Mouse (Mus musculus) hindlimb bud, embryonic 11.5 days (tissue): ENCODE data around the gene Sipa1l1.

Source experiments
- DNase-seq: peaks from one replicate; pipeline ENCODE4 v3.0.0-alpha.2; 2012; ENCODE audit warnings: low read depth, low spot score; ENCODE audit errors: extremely low spot score

Sipa1l1 gene

DNA sequence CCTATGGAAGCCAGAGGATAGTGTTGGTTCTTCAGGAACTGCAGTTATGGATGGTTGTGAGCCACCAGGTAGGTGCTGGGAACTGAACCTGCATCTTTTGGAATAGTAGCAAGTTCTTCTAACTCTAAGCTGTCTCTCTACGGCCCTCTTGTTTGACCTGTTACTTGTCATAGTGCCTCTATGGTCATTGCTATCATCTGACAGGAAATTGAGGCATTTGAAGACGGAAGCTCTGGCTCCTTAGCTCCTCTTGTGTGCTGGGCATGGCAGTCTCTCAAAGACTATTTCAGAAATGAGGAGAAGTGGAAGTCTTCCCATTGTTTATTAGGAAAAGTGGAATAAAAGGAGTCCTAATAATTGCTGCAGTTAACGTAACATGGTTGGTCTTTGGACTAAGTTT lies 38.9 kb downstream of the Sipa1l1 start:
- no peak for DNase-seq

DNA sequence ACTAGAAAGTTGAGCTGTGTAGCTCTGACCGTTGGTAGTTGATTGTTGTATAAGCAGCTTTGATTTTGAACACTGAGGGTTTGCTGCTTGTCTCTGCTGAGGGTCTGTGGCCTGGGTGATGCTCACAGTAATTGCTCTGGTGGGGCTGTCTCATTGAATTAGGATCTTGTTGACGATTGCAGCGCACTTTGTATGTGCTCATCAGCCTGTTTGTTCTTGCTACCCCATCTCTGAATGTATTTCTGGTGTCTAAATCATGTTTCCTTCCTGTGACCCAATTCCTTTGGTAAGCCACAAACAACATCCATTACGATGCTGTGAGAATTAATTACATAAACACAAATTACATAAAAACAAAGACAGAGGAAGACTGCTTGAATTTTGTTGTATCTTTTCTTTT lies 39.5 kb downstream of the Sipa1l1 start:
- DNase-seq, result no peak

DNA sequence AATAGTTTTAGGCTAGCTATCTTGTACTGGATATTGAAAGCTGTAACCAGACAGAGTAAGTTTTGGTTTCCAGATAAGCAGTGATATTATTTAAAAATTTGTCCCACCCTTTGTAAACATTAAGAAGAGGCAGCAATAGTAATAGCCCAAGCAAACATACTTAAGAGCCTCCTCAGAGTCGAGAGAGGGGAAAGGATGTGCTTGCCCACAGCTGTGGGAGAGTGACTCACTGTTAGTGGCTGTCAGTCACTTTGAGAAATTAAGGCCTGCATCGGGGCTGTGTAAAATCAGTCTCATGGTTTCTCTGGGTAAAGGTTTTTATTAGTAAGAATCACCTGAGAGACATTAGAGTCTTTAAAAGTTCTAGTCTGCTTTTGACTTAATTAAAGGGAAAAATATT lies 40.6 kb downstream of the Sipa1l1 start:
- no peak for DNase-seq

DNA sequence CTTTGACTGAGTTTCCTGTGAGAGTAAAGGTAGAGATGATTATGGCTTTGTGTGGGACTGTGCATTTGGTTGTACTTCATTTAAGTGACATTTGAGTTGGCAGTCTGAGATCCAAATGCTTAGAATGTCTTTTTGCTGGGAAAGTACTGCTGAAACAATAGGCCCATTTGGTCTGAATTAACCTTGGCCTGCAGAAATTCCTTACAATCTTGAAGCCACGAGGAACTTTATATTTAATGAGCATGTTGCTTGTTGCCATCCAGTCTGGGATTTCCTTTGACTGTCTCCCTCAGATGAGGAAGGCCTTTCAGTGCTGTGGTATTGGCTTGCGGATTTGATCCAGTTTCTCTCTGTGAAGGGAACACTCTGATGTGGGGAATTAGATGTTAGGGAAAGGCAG lies 43.9 kb downstream of the Sipa1l1 start:
- DNase-seq, result no peak

GRCm38 (mm10) chr12:82214916-82215315 lies 45.8 kb downstream of the Sipa1l1 start:
- no peak for DNase-seq

DNA sequence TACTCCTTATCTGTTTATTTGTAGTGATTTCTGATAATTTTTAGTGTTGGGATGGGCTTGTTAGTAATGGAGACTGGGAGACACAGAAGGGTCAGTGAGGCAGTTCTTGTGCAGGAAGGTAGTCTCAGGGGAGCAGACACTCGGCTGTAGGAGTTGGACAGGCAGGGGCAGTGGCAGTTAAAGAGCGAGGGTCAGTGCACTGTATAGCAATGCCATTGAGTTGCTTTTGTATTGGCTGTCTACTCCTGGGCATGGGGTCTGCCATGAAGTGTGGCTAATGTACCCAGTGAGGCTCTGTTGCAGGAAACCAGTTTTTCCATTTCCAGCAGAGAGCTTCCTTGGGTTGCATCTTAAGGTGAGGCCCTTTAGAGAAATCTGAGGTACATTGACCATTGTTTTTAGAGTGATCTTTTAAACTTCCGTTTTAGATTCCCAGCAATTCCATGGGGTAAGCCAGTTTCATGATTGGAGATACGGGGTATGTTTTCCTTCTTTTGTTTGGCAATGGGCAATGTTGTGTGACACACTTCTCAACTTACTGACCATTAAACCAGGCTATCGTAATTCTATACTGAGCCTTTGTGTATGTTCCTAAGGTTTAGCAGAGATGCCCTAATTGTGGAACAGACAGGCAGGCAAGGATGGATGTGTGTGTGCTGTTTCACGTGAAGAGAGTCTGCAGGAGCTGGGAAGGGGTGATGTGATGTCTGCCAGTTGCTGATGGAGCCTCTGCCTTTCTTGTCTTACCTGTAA lies 47.9 kb downstream of the Sipa1l1 start:
- no peak for DNase-seq

- no peak for DNase-seq
Observed at GRCm38 (mm10) chr12:82218201-82218600, 49.1 kb downstream of the Sipa1l1 start.

DNA sequence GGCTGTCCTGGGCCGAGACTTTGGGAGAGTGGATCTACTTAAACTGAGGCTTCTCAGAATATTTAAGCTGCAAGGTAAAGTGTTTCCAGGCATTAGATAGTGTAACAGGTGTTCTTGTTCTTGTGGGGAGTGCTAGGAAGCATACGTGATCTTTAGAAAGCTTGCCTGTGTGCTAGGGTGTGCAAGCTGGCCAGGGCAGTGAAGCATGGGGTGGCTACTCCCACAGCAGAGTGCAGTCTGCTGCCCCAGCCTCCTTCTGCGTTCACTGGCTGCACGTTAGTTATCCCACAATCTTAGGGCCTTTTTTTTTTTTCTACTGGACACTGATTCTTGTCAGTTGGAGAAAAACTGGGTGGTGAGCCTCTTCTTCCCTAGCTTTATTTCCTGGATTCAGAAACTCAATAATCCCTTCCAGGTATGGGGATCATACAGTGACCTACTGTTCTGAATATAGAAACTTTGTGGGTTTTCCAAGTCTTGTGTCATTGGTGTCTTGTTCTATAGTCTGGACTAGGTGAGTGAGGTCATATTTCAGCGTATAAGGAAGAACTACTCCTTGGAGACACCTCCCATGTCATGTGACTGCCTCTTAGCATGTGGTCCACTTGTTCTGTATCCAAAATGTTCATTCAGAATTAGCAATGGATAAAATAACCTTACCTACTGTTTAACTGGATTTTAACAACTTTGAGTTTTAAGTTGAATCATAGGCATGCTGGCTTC lies 51.4 kb downstream of the Sipa1l1 start:
- DNase-seq, result no peak

DNA sequence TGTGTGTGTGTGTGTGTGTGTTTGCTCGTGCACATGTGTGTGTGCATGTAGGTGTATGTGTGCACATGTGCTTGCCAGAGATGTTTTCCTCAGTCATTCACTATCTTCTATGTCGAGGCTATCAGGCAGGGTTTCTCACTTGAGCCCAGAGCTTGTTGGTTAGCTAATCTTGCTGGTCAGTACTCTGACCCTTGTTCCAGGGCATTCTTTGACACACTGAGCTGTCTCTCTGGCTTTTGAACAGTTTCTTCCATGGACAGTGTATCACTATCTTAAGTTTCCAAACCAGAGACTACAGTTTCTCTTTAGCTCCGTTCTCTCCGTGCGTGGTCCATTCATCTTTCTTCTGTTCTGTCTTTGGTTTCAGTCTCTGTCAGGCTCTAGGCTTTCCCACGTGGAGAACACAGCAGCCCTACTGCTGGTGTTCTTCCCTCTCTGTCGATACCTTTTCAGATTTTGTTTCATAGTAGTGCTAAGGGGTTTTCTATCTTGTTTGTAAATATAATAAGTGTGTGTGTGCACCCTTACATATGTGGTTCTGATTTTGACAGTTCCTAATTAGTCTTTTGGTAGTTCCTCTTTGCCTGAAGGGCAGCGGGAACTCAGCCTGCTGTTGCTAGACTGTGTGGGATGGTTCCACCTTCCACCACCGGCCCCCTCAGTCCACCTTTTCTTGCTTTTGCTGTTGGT lies 54.2 kb downstream of the Sipa1l1 start:
- no peak for DNase-seq

- no peak for DNase-seq
Observed at GRCm38 (mm10) chr12:82224848-82225247, 55.7 kb downstream of the Sipa1l1 start.

GRCm38 (mm10) chr12:82225278-82225677 lies 56.2 kb downstream of the Sipa1l1 start:
- no peak for DNase-seq

- DNase-seq, result no peak
Observed at GRCm38 (mm10) chr12:82225751-82226228, 56.7 kb downstream of the Sipa1l1 start.

DNA sequence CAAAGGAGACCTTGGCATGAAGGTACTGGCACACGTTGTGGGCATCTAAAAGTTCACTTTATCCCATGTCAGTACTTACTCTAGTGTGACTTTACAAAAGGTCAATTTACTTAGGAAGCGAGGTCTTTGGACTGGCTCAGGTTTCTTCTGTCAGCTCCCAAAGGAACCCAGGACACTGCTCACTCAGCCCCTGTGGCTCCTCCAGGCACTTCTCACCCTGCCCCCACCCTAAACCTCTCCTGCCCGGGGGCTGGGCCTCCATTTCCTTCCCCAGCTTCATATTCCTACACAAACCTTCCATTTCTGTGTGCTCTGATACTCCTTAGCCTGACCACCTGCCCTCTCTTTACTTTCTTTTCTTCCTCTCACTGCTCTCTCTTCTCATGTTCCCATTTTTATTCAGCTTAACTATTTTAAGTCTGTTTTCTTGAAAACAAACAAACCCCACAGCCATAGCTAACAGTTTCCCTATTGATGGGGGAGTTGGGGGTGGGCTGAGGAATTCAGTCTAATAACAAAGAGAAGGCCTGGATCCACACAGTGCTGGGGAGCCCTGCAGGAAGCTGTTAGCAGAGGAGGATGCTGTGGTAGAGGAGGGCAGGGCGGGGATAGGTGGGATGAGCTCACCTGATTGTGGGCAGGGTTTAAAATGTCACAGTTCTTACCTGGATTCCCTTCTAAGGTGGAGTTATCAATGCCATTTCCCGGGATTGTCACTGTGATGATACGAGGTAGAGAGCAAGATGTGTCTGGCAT lies 57.4 kb downstream of the Sipa1l1 start:
- no peak for DNase-seq

DNA sequence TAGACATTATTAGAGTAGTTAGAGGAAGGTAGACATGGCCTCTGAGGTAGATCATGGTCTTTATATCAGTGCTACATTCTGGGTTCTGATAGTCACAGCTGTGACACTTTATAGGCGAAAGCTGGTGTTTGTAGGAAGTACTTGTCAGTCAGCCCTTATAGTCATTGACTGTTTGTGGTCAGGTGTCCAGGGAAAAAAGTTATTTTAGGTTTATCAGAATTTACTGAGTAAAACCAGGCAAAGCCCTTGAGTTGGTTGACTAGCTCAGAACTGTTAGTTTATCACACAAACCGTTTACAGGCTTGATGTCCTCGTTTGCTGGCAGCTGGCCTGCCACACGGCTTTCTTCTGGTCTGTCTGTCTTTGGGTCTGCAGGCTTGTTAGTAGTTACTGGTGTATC lies 61.0 kb downstream of the Sipa1l1 start:
- DNase-seq, result no peak

DNA sequence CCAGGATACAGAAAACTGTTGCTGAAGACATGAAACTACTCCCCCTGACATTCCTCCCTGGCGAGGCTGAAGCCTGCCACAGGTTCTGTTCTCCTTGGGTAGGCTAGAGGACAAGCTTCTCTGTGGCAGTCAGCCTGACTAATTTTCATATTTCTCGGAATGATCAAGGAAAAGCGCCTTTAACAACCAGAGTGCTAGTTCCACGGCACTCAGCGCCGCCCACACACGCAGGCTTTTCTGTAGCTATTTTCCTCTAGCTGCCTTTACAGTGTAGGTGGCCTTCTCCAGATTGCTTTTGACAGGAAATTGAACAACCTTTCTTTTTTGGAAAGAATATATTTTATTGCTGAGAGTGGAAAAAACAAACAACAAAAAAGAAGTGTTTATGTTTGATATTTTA lies 62.1 kb downstream of the Sipa1l1 start:
- no peak for DNase-seq

DNA sequence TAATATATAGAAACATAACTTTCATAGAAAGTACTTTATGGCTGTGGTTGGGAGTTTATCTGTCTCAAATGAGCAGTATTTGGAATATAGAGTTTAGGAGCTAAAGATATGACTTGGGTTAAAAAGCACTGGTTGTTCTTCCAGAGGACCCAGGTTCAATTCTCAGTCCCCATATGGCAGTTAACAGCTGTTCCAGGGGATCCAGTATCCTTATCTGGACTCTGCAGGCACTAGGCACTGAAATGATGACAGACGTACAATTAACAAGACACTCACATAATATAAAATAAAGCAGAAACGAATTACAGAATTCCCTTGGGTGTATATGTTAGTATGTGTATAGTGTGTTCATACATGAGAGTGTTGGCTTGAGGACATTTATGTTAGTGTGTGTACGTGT lies 64.1 kb downstream of the Sipa1l1 start:
- no peak for DNase-seq

DNA sequence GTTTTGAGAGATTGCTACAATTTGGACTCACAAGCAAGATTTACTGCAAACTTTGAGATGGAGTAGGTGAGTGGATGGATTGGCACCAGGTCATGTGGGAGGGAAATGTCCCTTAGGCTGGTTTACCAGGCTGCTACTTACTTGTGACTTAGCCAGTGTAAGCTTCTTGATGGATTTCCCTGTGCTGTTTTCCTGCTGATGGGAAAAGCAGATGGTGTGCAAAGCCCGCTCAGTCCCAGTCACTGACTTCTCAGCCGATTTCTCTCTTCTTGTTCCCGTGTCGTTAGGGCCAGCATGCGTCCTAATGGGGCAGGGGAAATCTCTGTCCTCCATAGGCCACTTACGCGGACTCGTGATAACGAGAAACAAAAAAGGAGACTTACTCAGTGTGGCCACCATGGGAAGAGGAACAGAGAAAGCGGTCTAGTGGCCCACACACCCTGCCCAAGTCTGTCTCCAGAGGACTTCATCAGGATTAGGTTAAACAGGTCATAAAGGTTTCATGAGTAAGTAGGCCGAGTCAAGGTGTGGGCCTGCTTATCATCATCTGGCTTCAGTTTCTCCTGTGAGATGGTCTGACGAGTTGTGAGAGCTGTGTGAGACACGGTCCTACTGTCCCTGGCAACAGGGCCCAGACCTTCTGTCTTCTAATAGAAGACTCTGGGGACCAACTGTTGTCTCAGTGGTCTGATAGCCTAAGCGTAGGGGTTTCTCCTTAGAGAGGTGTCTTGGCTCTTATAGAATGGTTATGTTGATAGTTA lies 65.5 kb downstream of the Sipa1l1 start:
- no peak for DNase-seq

- no peak for DNase-seq
Observed at GRCm38 (mm10) chr12:82237095-82237494, 68.0 kb downstream of the Sipa1l1 start.

GRCm38 (mm10) chr12:82237946-82238345 lies 68.8 kb downstream of the Sipa1l1 start:
- DNase-seq, result no peak

- DNase-seq, result no peak
Observed at GRCm38 (mm10) chr12:82240674-82241073, 71.6 kb downstream of the Sipa1l1 start.
